In the genomic region with DNA sequence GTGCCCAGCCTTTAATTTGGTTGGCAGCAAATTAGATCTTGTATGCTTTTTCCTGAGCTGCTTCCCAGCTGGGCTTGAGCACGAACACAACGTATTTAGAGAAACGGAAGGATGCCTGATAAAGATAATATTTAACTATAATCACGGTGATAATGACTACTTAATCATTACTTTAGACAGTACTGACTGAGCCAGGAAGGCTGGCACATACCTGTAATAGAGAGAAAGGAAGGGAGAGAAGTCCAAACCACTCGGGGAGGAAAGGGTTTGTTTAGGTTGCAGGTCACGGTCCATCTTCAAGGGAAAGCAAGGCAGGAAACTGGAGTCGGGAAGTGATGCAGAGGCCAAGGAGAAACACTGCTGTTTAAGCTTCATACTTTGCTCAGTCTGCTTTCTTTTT, we compare ENCODE assay signal across 25 mouse cellular contexts.
"Had no signal": no experiment of that assay in that cellular context is flagged by ENCODE, and none has a peak within 500 bp of the region (broad histone marks: within the 10 kb centered on the region; RNA-seq: fewer than 3 reads in every experiment).

No protein-coding gene starts in this region.

- H3K9ac ChIP-seq: heart, embryonic 13.5 days; heart, embryonic 15.5 days; hindbrain, embryonic 12.5 days; hindbrain, embryonic 14.5 days; kidney, embryonic 15.5 days; limb, embryonic 12.5 days had no signal

- H3K4me3 ChIP-seq: heart, adult 2 months; heart, embryonic 13.5 days; heart, embryonic 15.5 days; hindbrain, embryonic 10.5 days; hindbrain, embryonic 12.5 days; kidney, embryonic 15.5 days; left cerebral cortex, adult 2 months; limb, embryonic 10.5 days; limb, embryonic 12.5 days had no signal

- H3K27ac ChIP-seq: heart, adult 2 months; heart, embryonic 13.5 days; heart, embryonic 15.5 days; hindbrain, embryonic 10.5 days; hindbrain, embryonic 12.5 days; hindbrain, embryonic 14.5 days; kidney, embryonic 15.5 days; kidney, postnatal 0 days; left cerebral cortex, adult 2 months; limb, embryonic 10.5 days; limb, embryonic 12.5 days had no signal

- H3K4me2 ChIP-seq: heart, embryonic 11.5 days; heart, embryonic 13.5 days; heart, embryonic 15.5 days; hindbrain, embryonic 12.5 days; hindbrain, embryonic 14.5 days; kidney, embryonic 15.5 days; limb, embryonic 12.5 days had no signal

- H3K9me3 ChIP-seq: heart, embryonic 13.5 days; heart, embryonic 15.5 days; hindbrain, embryonic 10.5 days; hindbrain, embryonic 12.5 days; kidney, embryonic 15.5 days; limb, embryonic 10.5 days; limb, embryonic 12.5 days had no signal

- ATAC-seq: hindbrain, embryonic 16.5 days; intestine, embryonic 16.5 days had no signal

- DNase-seq: gastrocnemius, postnatal 14 days; gastrocnemius, postnatal 36 days; heart, adult 2 months; heart, postnatal 14 days; heart, postnatal 4 days; kidney, adult 11 months; kidney, adult 2 months; kidney, adult 9 months; kidney, postnatal 14 days; kidney, postnatal 36 days; layer of hippocampus, adult 9-11 months; liver had no signal

- H3K36me3 ChIP-seq: heart, embryonic 13.5 days; heart, embryonic 15.5 days; hindbrain, embryonic 10.5 days; hindbrain, embryonic 12.5 days; kidney, embryonic 15.5 days; limb, embryonic 10.5 days had no signal
